Mouse (Mus musculus) heart, postnatal 14 days (tissue): Measurements from ENCODE around the gene Calm3. TPM values are rescaled to one million over a fixed set of nuclear protein-coding genes. Genes with fewer than 3 reads are reported as not detected.

Experiments used
- DNase-seq, 2 experiments: peaks; one replicate each; pipeline ENCODE4 v3.0.0; 2021 to 2022
- intact Hi-C: fragments of 180-260 bp; cut with DNase I; formaldehyde crosslinking; loops from one replicate; pipeline ENCODE4 v1.15.1; 2025
- total RNA-seq, 2 experiments: library from RNA; stranded (reverse); gene quantifications; 2 replicates each; pipeline ENCODE4 v1.2.3; 2021

Calm3 gene
- total RNA-seq, 2 experiments from 2014 or later = 228 to 250 TPM

DNA sequence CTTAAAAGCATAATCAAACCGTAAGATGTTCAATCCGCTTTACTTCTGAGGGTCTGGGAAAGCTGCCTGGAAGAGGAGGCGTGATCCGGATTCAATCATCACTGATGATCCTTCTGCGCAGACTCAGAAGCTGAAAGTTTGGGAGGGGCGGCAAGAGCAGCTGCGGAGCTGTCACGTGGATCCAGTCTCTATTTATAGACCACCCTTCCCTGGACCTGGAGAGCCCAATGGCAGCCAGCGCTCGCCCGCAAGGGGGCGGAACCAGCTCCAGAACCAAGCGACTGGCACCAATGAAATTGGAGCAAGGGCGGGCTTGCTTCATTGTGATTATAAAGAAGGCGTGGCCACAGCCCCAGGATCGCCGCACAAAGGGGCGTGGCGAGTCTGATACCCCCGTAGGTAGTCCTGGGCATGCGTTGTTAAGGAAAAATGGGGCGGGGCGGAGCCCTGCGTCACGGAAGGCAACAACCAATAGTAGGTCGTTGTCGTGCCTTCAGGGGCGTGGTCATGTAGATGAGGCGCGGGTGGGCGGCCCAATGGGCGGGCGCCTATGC is 49.1 kb downstream of the Calm3 start:
- intact Hi-C loops = loop anchor here (5.0 kb wide), 1 partner anchor 37 kb away; no protein-coding TSS in a partner anchor
- peak; percentile 98 to 99 for DNase-seq

DNA sequence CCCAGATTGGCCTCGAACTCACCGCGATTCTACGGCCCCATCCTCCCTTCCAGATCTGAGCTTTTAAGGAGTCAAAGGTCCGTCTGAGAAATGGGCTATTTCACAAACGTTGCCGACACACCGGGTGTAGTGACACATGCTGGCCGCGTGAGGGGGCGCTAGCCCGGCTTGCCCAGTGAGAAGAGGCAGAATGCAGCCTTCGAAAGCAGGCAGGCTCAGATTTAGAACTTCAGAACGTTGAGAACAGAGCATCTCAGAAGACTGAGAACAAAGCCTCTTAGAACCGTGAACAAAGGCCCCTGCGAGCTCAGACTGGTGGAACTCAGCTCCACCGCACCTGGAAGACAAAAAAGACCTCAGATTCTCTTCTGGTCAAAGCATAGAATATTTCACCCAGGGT is 49.7 kb downstream of the Calm3 start:
- intact Hi-C loops = no loop called here
- peak; percentile 85 to 88 for DNase-seq

DNA sequence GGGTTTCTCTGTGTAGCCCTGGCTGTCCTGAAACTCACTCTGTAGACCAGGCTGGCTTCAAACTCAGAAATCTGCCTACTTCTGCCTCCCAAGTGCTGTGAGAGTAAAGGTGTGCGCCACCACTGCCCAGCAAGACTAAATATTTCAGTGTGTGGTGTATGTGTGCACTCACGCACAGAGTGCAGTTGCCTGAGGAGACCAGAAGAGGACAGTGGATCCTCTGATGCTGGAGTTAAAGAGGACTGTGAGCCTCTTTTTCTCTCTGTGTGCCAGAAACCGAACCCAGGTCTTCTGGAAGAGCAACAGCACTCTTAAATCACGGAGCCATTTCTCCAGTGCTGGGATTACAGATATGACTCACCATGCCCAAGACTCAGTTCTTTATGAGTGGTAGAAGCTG is 50.5 kb downstream of the Calm3 start:
- DNase-seq = no peak
- intact Hi-C loops = no loop called here

- DNase-seq = no peak
- intact Hi-C loops = no loop called here
Measured at GRCm38 (mm10) chr7:16872478-16872877, 51.4 kb downstream of the Calm3 start.

GRCm38 (mm10) chr7:16871600-16871999 is 52.3 kb downstream of the Calm3 start:
- intact Hi-C loops = no loop called here
- no peak for DNase-seq

DNA sequence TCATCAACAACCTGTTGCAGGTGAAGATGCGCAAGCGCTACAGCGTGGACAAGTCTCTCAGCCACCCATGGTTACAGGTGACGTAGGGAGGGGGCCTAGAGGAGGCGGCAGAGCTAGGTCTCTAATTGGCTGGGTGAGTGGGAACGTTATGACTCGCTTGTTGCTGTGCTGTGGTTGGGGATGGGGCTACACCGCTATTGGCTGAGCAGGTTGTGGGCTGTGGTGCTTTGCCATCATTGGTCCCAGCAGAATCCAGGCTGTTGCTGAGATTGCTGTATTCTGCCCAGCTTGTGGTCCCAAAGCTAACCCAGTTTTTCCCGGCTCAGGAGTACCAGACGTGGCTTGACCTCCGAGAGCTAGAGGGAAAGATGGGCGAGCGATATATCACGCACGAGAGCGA is 54.4 kb downstream of the Calm3 start:
- intact Hi-C loops = no loop called here
- DNase-seq = no peak

GRCm38 (mm10) chr7:16867488-16867887 is 56.4 kb downstream of the Calm3 start:
- DNase-seq = no peak
- intact Hi-C loops = no loop called here

Other genes with a start within 250 kb of the Calm3 start
- not detected for gene Ceacam15, start 248.4 kb downstream of the Calm3 start, total RNA-seq
- not detected for gene Ceacam9, start 202.2 kb downstream of the Calm3 start, total RNA-seq
- 100 to 1,000 TPM in 1 of 2 experiments, 10 to 100 TPM in 1; 89.4 to 102 TPM for gene Ap2s1, start 185.7 kb downstream of the Calm3 start, total RNA-seq
- gene Slc1a5, start 142.8 kb downstream of the Calm3 start, total RNA-seq = 10 to 100 TPM; 26.5 to 35.4 TPM
- gene Strn4, start 108.2 kb downstream of the Calm3 start, total RNA-seq = 10 to 100 TPM; 65.3 to 69.1 TPM
- 10 to 100 TPM; 42.8 to 45.5 TPM for gene Fkrp, start 107.4 kb downstream of the Calm3 start, total RNA-seq
- gene Prkd2, start 81.2 kb downstream of the Calm3 start, total RNA-seq = 10 to 100 TPM; 35.3 to 35.9 TPM
- gene Dact3, start 48.8 kb downstream of the Calm3 start, total RNA-seq = 10 to 100 TPM; 18.6 to 19.0 TPM
- under 1 TPM; 0.81 to 0.98 TPM for gene Gng8, start 32.3 kb downstream of the Calm3 start, total RNA-seq
- 1 to 10 TPM; 1.4 to 1.6 TPM for gene Ptgir, start 17.6 kb downstream of the Calm3 start, total RNA-seq
- gene Pnmal2, start 20.6 kb upstream of the Calm3 start, total RNA-seq = 1 to 10 TPM; 3.6 to 4.0 TPM
- gene Pnmal1, start 35.6 kb upstream of the Calm3 start, total RNA-seq = not detected
- gene Gm42372, start 59.0 kb upstream of the Calm3 start, total RNA-seq = under 1 TPM; 0.07 TPM
- gene Ccdc8, start 68.6 kb upstream of the Calm3 start, total RNA-seq = 10 to 100 TPM in 1 of 2 experiments, 1 to 10 TPM in 1; 9.8 to 10.3 TPM
- 100 to 1,000 TPM; 101 to 108 TPM for gene Ppp5c, start 103.8 kb upstream of the Calm3 start, total RNA-seq
- gene Hif3a, start 138.3 kb upstream of the Calm3 start, total RNA-seq = 1 to 10 TPM; 4.9 to 5.4 TPM
- under 1 TPM; 0.05 TPM for gene Psg16, start 149.9 kb upstream of the Calm3 start, total RNA-seq
- not detected for gene Ceacam3, start 226.2 kb upstream of the Calm3 start, total RNA-seq